Mouse (Mus musculus) kidney, embryonic 16.5 days (tissue): ENCODE measurements around the gene Med16. TPM values are rescaled to one million over a fixed set of nuclear protein-coding genes. Genes with fewer than 3 reads are reported as not detected.

ENCODE experiments used
- ATAC-seq: fragments of 200-750 bp; cut with Nextera tagmentation; 2 replicates; pipeline ENCODE4 v1.8.0; 2017; ENCODE audit warnings: moderate TSS enrichment; ENCODE audit not compliant: low FRiP score, low TSS enrichment
- H3K27ac ChIP-seq: fragments of 300-500 bp; sonication (generic); 2 replicates; pipeline ENCODE4 v1.5.1; 2014; ENCODE audit warnings: low read length
- H3K27me3 ChIP-seq: fragments of 300-500 bp; sonication (generic); 2 replicates; pipeline ENCODE4 v1.6.1; 2014; ENCODE audit warnings: low read length, control low read depth, mixed read lengths; ENCODE audit not compliant: insufficient read depth
- H3K36me3 ChIP-seq: fragments of 300-500 bp; sonication (generic); 2 replicates; pipeline ENCODE4 v1.6.1; 2014; ENCODE audit warnings: low read length, control low read depth, mixed read lengths; ENCODE audit not compliant: insufficient read depth
- H3K4me1 ChIP-seq: fragments of 300-500 bp; sonication (generic); 2 replicates; pipeline ENCODE4 v1.6.1; 2014; ENCODE audit warnings: low read length, control low read depth, mixed read lengths; ENCODE audit not compliant: insufficient read depth
- H3K4me2 ChIP-seq: fragments of 300-500 bp; sonication (generic); replicated peaks from 2 replicates; pipeline ENCODE4 v1.6.1; 2014; ENCODE audit warnings: low read depth, low read length
- H3K4me3 ChIP-seq: fragments of 300-500 bp; sonication (generic); 2 replicates; pipeline ENCODE4 v1.5.1; 2014; ENCODE audit warnings: mild to moderate bottlenecking, low read length
- H3K9ac ChIP-seq: fragments of 300-500 bp; sonication (generic); replicated peaks from 2 replicates; pipeline ENCODE4 v1.6.1; 2014; ENCODE audit warnings: low read length
- H3K9me3 ChIP-seq: fragments of 300-500 bp; sonication (generic); 2 replicates; pipeline ENCODE4 v1.6.1; 2016; ENCODE audit warnings: low read length, control low read depth
- WGBS: fragments of 180-500 bp; shearing (Covaris S2); extraction: QIAGEN DNeasy Blood & Tissue Kit; methylation state at CpG from one replicate; pipeline ENCODE4 v1.1.7; 2014; 5-methylcytosine and 5-hydroxymethylcytosine counted together
- polyA plus RNA-seq: library from polyadenylated mRNA; unstranded; fragments of >200 nt; fragmentation: Nextera tagmentation; extraction: Ambion mirVana; gene quantifications from 2 replicates; pipeline ENCODE4 v1.2.1, GENCODE M21; 2015

Med16 gene
- polyA plus RNA-seq, 1 experiment from 2014 or later: 71.0 TPM

DNA sequence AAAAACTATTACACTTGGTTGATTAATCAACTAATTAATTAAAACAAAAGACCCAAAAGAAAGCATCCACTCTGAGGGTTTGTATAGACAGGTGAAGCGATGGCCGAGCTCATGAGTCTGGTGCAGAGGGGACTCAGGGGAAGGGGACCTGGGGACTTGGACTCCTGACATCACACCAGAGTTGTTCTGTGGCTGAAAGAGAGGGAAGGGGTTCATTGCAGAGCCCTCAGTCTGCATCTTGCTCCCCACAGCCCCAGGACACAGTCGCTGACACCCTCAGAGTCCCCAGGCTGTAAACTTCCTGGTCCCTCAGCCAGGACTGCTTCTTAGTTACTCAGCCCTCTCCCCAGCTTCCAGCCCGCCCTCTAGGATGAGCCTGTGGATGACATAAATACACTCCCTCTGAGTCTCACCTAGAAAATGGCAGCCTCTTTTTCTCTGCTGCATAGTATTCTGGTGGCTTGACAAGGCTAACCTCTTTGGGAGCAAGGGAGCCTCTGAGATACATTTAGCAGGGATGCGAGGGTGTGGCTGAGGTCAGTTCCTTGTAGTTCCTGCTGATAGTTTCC lies 8.9 kb upstream of the Med16 start:
- Histone ChIP-seq H3K27ac (no peak overlapping the region), H3K4me2 (peak overlapping the region; percentile 96; the same call in 1 of the 2 replicates), H3K4me1 (peaks cover 54% of the 10 kb centered on the region), H3K4me3 (peak overlapping the region; percentile 83; the same call in 1 of the 2 replicates), H3K27me3 (peaks cover 53% of the 10 kb centered on the region), H3K36me3 (peaks cover 6% of the 10 kb centered on the region; the same call in 1 of the 2 replicates), H3K9ac (peak overlapping the region; percentile 97; the same call in 1 of the 2 replicates), H3K9me3 (no peaks in the 10 kb centered on the region)
- 64% methylated on average over 5 of the region's 5 CpGs for WGBS
- no peak for ATAC-seq

DNA sequence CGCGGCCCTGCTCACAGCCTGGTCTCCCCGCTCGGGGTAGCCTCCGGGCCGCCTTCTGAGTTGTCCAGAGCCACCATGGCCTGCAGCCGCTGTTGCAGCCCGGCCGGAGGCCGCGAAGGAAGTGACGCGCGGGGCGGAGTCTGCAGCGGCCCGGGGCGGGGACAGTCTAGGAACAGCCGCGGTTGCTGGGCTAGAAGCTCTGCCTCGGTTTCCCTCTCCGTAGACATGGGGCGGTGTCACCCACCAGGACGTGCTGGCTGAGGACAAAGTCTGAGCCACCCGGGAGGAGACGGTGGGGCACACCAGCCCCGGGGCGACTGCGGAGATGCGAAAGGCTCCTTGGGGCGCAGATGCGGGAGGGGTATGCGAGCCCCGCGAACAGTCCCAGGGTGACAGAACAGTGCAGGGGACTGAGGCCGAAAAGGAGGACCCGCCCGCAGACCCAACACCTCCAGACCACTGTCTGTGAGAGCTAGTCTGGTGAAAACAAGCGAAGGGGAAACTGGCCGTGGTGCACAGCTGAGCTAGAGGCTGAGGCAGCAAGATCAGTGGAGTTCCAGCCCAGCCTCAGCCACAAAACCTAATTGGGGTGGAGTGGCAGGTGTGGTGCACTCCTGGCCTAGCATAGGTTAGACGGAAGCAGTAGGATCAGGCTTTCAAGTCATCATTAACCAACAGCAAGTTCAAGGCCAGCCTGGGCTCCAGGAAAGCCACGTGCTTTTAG lies 8.2 kb upstream of the Med16 start, which contains the start of gene Kiss1r:
Kiss1r (plus strand) TSS at position 164 of the 724 bp plus-strand sequence.
- Histone ChIP-seq H3K9me3 (no peaks in the 10 kb centered on the region), H3K4me1 (peaks cover 54% of the 10 kb centered on the region), H3K27ac (peak within 1 kb of the TSS; percentile 82), H3K9ac (peak within 1 kb of the TSS; percentile 97), H3K4me2 (peak within 1 kb of the TSS; percentile 96), H3K27me3 (peaks cover 47% of the 10 kb centered on the region), H3K36me3 (peaks cover 8% of the 10 kb centered on the region; the same call in 1 of the 2 replicates), H3K4me3 (peak within 1 kb of the TSS; percentile 83)
- peak; percentile 81 for ATAC-seq
- WGBS: 2% methylated on average over 42 of the region's 42 CpGs

DNA sequence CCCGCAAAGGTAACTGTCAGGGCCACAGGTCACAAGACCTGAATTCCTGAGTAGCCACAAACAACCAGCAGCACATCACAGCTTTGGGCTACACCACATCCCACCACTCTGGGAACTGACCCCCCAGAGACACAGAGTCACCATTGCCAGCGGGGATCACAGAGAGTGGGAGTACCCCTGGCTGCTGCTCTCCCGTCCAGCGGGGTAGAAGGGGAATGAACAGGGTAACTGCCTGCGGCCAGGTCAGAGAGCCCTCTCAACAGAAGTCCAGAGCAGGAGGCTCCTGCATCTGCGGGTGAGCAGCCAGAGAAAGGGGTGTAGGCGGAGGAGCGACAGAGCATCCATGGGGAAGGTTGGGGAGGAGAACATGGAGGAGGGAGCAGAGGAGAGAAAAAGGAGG lies 7.4 kb upstream of the Med16 start:
- Histone ChIP-seq H3K9me3 (no peaks in the 10 kb centered on the region), H3K4me2 (peak overlapping the region; percentile 96), H3K27ac (peak overlapping the region; percentile 40), H3K9ac (peak overlapping the region; percentile 97), H3K4me3 (peak overlapping the region; percentile 83), H3K4me1 (peaks cover 47% of the 10 kb centered on the region), H3K27me3 (peaks cover 38% of the 10 kb centered on the region), H3K36me3 (peaks cover 15% of the 10 kb centered on the region)
- no peak for ATAC-seq
- WGBS: 3% methylated on average over 8 of the region's 8 CpGs

DNA sequence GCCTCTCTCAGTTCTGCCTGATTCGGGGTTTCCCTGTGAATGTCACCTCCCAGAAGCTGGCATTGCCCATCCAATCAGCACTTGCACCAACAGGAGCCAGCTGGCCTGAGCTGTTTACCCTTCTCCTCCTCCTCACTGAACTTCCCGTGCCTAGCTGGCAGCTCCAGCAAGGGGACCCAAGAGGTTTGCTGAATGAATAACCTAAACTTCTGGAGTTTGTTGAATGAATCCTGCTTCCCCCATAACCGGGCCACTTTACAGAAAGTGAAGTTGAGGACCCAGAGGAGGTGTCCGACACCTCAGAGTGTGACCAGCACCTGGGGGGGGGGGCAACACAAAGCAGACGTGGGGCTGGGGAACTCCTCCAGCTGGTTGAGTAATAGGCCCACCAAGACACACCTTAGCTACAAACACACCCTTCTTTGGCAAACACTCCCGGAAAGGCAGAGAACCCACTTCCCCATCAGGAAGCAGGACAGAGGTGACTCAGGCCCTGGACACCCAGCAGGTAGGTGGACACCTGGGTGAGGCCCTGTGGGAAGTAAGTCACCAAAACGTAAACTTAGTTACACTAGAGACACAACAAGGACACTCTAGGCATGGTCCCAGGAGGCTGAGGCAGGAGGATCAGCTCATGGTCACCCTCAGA lies 6.3 kb upstream of the Med16 start:
- H3K27me3 ChIP-seq: peaks cover 28% of the 10 kb centered on the region
- H3K4me1 ChIP-seq: peaks cover 37% of the 10 kb centered on the region
- H3K36me3 ChIP-seq: peaks cover 21% of the 10 kb centered on the region
- peak overlapping the region; percentile 47 for H3K9ac ChIP-seq
- no peak for ATAC-seq
- WGBS: 66% methylated on average over 7 of the region's 7 CpGs
- H3K4me3 ChIP-seq: no peak overlapping the region; the same call in 1 of the 2 replicates
- H3K4me2 ChIP-seq: peak overlapping the region; percentile 96; the same call in 1 of the 2 replicates
- no peaks in the 10 kb centered on the region for H3K9me3 ChIP-seq
- peak overlapping the region; percentile 2; the same call in 1 of the 2 replicates for H3K27ac ChIP-seq

DNA sequence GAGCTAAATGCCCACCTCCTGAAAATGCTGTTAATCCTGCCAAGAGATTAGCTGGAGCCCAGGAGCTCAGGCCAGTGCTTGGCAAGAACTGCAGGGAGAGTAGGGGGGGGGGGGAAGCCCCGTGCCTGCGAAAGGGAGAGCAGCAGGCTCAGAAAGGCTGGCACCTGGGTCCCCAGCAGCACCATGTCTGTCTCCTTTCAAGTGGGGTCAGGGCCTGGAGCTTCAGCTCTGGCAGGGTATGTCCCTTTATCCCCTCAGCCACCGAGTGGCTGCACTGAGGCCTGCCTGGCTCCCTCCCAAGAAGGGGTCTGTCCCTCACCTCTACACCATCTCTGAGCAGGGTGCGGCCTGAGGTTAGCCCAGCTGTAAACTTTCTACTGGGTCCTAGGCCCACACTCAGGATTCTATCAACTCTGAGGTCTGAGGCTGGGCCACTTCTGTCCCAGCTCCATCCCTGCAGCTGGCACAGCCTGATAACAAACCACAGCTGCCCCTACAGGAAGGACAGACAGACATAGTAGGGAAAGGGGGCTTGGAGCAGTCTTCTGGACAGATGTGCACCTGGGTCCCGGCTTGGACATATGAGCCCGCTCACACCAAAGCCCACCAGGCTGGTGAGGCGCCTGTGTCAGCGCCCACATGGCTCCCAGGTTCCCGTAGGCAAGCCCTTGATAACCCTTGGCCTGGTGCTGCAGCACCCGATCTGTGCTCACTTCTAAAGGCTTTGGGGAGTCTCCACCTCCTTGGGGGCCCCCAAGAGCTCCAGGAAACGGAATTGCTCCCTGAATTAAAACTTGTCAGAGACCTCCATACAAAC lies 5.6 kb upstream of the Med16 start:
- Histone ChIP-seq H3K36me3 (peaks cover 21% of the 10 kb centered on the region), H3K27me3 (peaks cover 20% of the 10 kb centered on the region), H3K4me1 (peaks cover 31% of the 10 kb centered on the region), H3K27ac (peak overlapping the region; percentile 2; the same call in 1 of the 2 replicates), H3K9me3 (no peaks in the 10 kb centered on the region), H3K4me3 (no peak overlapping the region), H3K9ac (peak overlapping the region; percentile 47), H3K4me2 (no peak overlapping the region)
- ATAC-seq: no peak
- 72% methylated on average over 11 of the region's 11 CpGs for WGBS

DNA sequence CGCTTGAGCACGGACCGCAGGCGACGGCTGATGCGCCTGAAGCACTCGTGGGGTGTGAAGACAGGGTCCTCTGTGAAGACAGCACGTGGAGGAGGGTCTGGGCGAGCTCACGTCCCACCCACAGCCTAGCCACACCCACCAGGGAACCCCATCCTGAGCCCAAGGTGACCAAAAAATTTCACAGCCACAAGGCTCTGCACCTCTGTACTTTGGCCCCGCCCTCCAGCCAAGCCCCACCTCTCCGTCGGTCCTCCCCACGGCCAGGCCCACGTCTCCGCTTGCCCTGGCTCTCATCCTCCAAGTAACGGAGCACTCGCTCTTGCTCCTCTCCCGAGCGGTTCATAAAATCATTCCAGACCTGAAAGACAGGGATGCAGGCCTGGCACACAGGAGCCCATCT lies 3.7 kb upstream of the Med16 start:
- H3K4me1 ChIP-seq: peaks cover 33% of the 10 kb centered on the region
- 67% methylated on average over 20 of the region's 20 CpGs for WGBS
- ATAC-seq: no peak

DNA sequence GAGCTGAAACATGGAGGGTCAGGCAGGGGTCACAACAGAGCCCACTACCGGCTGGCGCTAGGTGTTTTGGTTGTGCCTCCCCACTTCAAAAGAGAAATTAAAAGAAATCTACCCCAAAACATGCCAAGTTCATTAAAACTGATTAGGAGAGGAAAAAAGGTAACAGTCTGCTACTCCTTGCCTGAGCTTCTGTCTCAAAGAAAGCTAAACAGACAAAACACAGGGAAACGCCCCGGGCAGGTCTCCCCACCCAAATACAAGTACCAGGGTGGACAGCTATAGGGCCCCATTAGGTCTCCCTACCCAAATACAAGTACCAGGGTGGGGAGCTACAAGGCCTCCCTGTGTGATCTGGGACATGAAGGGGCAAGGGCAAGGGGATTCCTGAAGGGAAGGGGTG lies 1.8 kb upstream of the Med16 start, which contains the start of gene Gm26602:
Gm26602 (plus strand) TSS at position 301 of the 400 bp plus-strand sequence.
- no peak within 1 kb of the TSS for H3K27ac ChIP-seq
- WGBS: 86% methylated on average over 4 of the region's 4 CpGs

More for the DNA sequence above, 3.7 kb upstream of the Med16 start:
- H3K9me3 ChIP-seq: no peaks in the 10 kb centered on the region
- peaks cover 2% of the 10 kb centered on the region; the same call in 1 of the 2 replicates for H3K27me3 ChIP-seq
- H3K9ac ChIP-seq: no peak overlapping the region
- no peak overlapping the region for H3K27ac ChIP-seq
- peaks cover 21% of the 10 kb centered on the region for H3K36me3 ChIP-seq
- H3K4me3 ChIP-seq: no peak overlapping the region
- no peak overlapping the region for H3K4me2 ChIP-seq

DNA sequence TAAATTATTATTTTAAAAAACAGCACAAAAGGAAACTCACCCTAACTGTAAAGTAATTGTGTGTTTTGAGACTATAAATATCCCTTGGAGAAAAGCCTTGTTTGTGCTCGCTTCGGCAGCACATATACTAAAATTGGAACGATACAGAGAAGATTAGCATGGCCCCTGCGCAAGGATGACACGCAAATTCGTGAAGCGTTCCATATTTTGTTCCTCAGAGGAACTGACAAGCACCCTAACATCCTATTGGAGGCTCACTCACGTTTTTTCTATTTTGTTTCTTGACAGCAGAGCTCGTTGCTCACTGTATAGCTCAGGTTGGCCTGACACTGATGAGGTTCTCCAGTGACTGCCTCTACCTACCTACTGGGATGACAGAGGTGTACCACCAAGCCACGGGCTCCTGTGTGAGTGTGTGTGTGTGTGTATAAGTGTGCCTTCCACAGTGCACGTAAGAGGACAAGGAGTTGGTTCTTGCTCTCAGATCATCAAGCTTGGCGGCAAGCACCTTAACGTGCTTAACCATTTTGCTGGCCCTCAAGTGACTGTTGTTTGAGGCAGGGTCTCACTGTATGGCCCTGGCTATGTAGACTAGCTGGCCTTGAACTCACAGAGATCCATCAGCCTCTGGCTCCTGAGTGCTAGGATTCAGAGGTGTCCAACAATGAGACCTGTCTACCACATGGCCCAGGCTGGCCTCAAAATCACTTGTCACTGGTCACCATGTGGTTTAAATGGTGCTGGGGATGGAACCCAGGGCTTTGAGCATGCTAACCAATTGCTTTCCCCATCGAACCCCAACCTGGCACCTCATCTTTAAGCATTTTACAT lies 584 bp upstream of the Med16 start:
- 0 out of 2 replicates have a peak, but pooled peaks cover 15% of the 10 kb centered on the region for H3K4me1 ChIP-seq
- 22% methylated on average over 14 of the region's 14 CpGs for WGBS
- peaks cover 45% of the 10 kb centered on the region for H3K36me3 ChIP-seq
- H3K27me3 ChIP-seq: no peaks in the 10 kb centered on the region
- ATAC-seq: peak; percentile 60; the same call in 1 of the 2 replicates
- no peaks in the 10 kb centered on the region for H3K9me3 ChIP-seq
- peak overlapping the region; percentile 80 for H3K27ac ChIP-seq
- H3K4me3 ChIP-seq: peak overlapping the region; percentile 86
- 0 out of 2 replicates have a peak overlapping the region, but pooled peaks have one; percentile 32 for H3K9ac ChIP-seq
- H3K4me2 ChIP-seq: peak overlapping the region; percentile 27

More for the DNA sequence above, 1.8 kb upstream of the Med16 start, which contains the start of gene Gm26602:
- peaks cover 26% of the 10 kb centered on the region for H3K4me1 ChIP-seq
- no peak within 1 kb of the TSS for H3K9ac ChIP-seq
- no peak for ATAC-seq
- H3K27me3 ChIP-seq: no peaks in the 10 kb centered on the region
- H3K36me3 ChIP-seq: peaks cover 33% of the 10 kb centered on the region
- H3K4me3 ChIP-seq: no peak within 1 kb of the TSS
- H3K4me2 ChIP-seq: no peak within 1 kb of the TSS
- no peaks in the 10 kb centered on the region for H3K9me3 ChIP-seq
